Mouse (Mus musculus) frontal cortex, adult 2 months (tissue): ENCODE measurements at regions not wholly inside any gene's neighbourhood (a gene's known extent, or its start where the extent isn't known, plus 50 kb on each side); places are given as distances from the start of the nearest gene placed in this dataset.
"Not testable (repeated sequence)": the region's sequence is repeated elsewhere in the genome, so short reads cannot be mapped to it uniquely, and the experiment has no call there.

Source experiments
- DNase-seq, 2 experiments: peaks; one replicate each; pipeline ENCODE4 v3.0.0; 2022; ENCODE audit warnings: low spot score in 1 of 2; ENCODE audit errors: extremely low spot score in 1 of 2

DNA sequence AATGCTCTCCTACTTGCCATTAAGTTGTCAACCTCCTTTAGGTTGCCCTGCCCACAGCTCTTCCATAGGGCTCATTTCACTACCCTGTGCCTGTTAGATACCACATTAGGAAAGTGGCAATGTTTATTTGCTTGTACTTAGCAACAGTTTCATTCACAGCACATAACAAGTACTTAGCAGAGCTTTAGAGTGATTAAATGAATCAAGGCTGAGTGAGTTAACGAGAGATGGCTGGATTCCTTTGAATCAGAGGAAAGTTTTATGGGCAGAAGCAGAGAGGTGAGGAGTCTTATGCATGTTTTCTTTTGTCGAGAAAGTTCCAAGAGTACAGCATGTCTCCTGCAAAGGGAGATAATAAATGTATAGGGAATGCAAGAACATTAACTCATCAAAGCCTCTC lies 60.5 kb downstream of the Ptgs2 start:
- DNase-seq, result no peak

GRCm38 (mm10) chr1:150164890-150165596 lies 65.2 kb downstream of the Ptgs2 start:
- no peak for DNase-seq

GRCm38 (mm10) chr1:150165597-150165973 lies 65.8 kb downstream of the Ptgs2 start:
- DNase-seq, result no peak

DNA sequence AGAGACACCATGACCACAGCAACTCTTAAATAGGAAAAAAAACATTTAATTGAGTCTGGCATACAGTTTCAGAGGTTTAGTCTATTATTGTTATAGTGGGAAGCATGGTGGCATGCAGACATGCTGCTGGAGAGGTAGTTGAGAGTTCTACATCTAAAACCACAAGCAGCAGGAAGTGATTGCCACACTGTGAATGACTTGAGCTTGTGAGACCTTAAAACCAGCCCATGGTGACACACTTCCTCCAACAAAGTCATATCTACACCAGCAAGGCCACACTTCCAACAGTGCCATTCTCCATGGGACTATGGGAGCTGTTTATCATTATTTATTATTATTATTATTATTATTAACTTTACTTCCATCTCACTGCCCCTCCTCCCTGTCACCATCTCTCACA lies 67.3 kb downstream of the Ptgs2 start:
- DNase-seq, result no peak

DNA sequence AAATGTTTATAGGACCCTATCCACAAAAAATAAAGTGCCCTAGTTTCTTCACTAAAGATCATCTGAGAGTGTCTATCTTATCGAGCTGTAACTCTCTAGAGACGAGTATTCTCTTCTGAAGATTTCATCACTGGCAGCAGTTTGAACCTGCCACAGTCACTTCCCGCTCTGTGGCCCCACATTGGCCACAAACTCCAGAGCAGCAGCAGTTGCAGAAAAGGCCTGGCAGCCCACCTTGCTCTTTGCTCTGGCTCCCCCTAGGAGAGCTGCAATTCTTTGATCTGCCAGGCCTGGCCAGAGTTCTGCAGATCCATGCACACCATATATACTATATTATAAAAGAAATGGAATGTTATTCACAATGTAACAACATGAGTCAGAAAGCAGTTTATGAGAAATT lies 74.4 kb downstream of the Ptgs2 start:
- DNase-seq, result no peak

DNA sequence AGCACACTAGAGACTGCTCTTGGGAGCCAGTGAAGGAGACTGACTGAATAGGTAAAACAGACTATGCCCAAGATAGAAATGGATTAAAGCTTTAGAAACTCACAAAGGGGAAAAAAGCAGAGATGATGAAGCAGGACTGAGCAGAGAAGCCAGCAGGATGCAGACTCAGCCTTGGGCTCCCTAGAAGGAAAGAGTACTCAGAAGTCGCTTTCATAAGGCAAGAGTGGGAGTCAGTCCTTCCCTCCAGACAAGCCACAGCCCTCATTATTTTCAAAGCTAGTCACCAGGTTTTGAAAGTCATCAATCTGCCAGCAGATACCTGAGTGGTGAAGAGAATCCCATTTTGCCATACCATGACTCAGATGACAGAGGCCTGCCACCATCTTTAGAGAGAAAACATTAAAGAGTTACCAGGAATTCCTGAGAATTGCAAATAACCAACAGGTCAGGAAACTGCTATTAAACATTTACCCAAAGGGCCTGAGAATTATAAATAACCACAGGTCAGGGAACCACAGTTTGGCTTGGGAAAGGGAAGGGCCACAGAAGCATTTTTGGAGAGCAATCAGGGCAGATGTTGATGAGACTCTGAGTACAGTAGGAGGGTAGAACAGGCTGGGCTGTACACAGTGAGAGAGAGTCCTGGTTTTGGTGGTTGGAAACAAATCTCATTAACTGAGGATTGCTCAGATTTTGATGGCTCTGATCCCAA lies 77.4 kb downstream of the Ptgs2 start:
- no peak for DNase-seq

GRCm38 (mm10) chr1:150202022-150202421 lies 102.2 kb downstream of the Ptgs2 start:
- peak in 1 of 2 experiments; percentile 18 for DNase-seq

GRCm38 (mm10) chr1:150212454-150212853 lies 106.8 kb upstream of the Pdc start:
- no peak for DNase-seq

DNA sequence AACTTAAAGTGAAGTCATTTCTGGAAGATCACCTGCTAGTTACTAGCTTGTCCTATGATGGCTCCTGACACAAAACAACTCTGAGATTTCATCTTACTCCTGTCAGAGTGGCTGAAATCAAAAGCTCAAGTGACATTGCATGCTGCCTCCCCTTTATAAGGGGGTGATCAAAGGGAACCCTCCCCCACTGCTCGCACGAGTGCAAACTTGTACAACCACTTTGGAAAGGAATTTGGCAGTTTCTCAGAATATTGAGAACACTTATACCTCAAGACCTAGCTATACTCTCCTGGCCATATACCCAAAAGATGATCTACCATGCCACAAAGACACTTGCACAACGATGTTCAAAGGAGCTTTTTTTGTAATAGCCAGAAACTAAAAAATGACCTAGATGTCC lies 102.5 kb upstream of the Pdc start:
- no peak for DNase-seq

DNA sequence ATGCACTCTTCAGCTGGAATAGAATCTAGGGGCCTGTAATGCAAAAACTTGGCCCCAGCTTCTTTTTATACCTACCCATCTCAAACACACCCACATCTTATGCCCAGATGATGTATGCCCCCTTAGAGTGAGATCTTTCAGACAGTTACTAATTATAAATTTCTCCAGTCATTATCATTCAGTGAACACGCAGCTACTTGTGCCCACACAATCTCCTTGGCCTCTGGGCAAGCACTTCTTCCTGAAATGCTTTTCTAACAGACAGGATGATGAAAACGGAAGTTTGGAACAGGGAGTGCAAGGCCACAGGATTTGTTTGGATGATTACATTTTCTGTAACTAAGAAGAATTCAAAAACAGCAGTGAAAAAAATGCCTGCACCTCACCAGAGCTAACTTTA lies 100.4 kb upstream of the Pdc start:
- DNase-seq, result no peak

DNA sequence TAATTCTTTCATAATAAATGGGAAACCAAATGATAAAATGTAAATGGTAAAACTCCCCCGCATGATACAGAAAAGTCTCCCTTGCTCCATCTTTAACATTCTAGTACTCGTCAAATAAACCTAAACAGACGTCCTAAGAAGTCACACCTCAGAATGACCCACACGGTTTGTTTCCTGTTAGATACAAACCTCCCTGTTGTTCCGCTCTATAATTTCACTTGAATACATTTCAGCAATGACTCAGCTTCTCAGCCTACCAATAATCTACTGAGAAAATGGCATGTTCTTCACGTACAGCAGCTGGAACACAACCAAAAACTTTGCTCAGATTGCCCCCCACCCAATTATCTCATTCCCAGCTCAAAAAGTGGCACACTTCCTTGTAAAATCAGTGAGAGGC lies 93.7 kb upstream of the Pdc start:
- DNase-seq, result no peak

GRCm38 (mm10) chr1:150239504-150239903 lies 79.7 kb upstream of the Pdc start:
- not testable (repeated sequence) for DNase-seq

GRCm38 (mm10) chr1:150240110-150240509 lies 79.1 kb upstream of the Pdc start:
- no peak for DNase-seq

DNA sequence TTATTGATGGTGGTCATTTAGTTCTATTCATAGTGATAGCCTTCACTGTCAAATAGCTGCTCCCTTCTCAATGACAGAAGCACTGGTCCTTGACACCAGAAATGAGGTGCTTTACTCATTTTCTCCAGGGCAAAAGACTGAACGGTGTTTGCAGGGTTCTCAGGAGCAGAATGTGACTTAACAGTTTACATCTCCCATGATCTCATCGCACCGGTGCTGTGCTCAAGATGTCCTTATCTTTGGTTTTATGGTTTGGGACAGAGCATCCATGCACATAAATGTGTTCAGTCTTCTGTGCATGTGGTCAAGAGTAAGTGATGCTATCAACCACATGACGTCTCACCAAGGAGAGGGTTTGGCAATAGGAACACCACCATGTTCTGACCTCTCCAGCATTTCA lies 78.1 kb upstream of the Pdc start:
- DNase-seq, result no peak

DNA sequence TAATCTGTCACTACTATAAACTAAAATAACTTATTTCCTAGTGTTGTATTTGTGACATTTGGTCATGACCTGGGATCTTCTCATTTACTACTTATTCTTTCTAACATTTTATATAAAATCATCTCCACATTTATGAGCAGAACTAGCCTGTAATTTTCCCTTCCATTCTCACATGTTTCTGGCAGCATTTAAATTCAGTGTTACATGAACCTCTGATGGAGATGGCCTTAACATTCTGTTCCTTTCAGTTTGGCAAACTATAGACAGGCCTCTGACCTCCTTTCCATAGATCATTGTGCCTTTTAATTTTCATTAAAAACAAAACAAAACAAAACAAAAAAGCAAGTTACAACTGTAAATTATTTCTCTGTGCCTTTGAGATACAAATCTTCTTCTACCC lies 77.1 kb upstream of the Pdc start:
- no peak for DNase-seq

DNA sequence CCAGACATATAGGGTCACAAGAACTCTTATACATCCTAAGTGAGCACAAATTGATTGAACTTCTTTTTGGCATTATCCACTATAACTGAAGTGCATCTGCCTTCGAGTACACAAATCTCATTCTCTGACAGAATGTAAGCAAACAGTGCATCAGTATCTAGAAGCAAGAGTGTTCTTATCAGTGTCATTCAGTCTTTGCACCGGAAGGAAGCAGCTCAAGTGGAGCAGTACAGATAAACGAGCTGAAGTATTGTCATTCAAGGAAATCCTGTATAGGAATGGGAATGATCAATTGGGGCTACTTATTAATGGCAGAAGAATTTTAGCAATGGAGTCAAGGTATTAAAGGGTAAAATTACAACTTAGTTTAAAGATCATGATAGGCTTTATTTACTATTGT lies 74.3 kb upstream of the Pdc start:
- DNase-seq, result no peak

GRCm38 (mm10) chr1:150251422-150251821 lies 67.8 kb upstream of the Pdc start:
- DNase-seq, result no peak

- no peak for DNase-seq
Measured at GRCm38 (mm10) chr1:150251876-150252275, 67.3 kb upstream of the Pdc start.

- DNase-seq, result no peak
Measured at GRCm38 (mm10) chr1:150257596-150257995, 61.6 kb upstream of the Pdc start.

GRCm38 (mm10) chr1:150260355-150260754 lies 58.9 kb upstream of the Pdc start:
- DNase-seq, result no peak

GRCm38 (mm10) chr1:150266502-150266901 lies 52.7 kb upstream of the Pdc start:
- DNase-seq, result peak in 1 of 2 experiments; percentile 65

DNA sequence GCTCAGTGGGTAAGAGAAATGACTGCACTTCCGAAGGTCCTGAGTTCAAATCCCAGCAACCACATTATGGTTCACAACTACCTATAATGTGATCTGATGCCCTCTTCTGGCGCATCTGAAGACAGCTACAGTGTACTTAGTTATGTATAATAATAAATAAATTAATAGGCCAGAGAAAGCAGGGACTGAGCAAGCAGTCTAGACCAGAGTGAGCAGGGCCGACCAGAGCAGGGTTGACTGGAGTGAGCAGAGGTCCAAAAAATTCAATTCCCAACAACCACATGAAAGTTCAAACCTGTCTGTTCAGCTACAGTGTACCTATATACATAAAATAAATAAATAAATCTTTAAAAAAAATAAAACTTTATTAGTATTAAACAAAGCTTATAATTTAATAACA lies 52.2 kb upstream of the Pdc start:
- DNase-seq, result no peak
